Mouse (Mus musculus): ENCODE results near the gene Zfp958. TPM values are rescaled to one million over a fixed set of nuclear protein-coding genes. Genes with fewer than 3 reads are reported as not detected.

The Zfp958 gene
- 6.2 and 7.6 TPM in 2 replicates for polyA plus RNA-seq (2021; fragmentation: Nextera tagmentation)
- long read RNA-seq, experiment 1, transcript Zfp958-202 (4 exons, 2,364 nt), result major isoform, 51 of 73 reads
- long read RNA-seq, experiment 1, partial matches to known transcripts, result 0 of 73 reads
- long read RNA-seq, experiment 1, other reads (novel, unspliced or antisense), result 20 of 73 reads
- long read RNA-seq, experiment 2, transcript Zfp958-202 (4 exons, 2,364 nt), result major isoform, 7 of 12 reads
- long read RNA-seq, experiment 2, partial matches to known transcripts, result 0 of 12 reads
- long read RNA-seq, experiment 2, other reads (novel, unspliced or antisense), result 5 of 12 reads

GRCm38 (mm10) chr8:4612932-4613853, at the start of gene Zfp958:
Zfp958 (plus strand) TSS chr8:4613167.

Other genes with a start within 250 kb of the Zfp958 start
- 26.5 and 34.0 TPM in 2 replicates for gene Cers4, start 120.1 kb upstream of the Zfp958 start, polyA plus RNA-seq (2021; fragmentation: Nextera tagmentation)
- 0.82 and 1.0 TPM in 2 replicates for gene Shcbp1, start 166.4 kb downstream of the Zfp958 start, polyA plus RNA-seq (2021; fragmentation: Nextera tagmentation)